Mouse (Mus musculus): ENCODE results near the gene Nutm1.

DNA sequence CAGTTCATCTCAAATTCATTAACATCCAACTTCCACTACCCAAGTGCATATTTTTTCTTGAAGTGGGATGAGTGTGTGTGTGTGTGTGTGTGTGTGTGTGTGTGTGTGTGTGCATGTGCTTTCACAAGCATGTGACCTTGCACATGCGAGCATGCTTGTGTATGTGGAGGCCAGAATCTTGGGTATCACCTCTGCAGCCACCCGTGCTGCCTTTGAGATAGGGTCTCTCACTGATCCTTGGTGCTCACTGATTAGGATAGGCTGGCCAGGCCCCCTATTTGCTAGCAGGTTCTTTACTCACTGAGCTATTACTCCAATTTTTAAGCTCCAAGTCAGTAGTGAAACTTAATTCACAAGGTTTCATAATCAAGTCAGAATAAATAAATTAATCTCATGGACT is 13.8 kb upstream of the Nutm1 start:
- TF ChIP-seq POLR2A (IDR thresholded peaks at IDR 0.05; ENCODE audit: borderline replicate concordance, extremely low read depth, insufficient read depth, insufficient read length, poor library complexity, severe bottlenecking) (no peak), CTCF (IDR thresholded peaks at IDR 0.05; ENCODE audit: borderline replicate concordance, extremely low read depth, insufficient read depth, insufficient read length) (no peak)

Data from brain, embryonic 14.5 days (tissue).